Mouse (Mus musculus) cerebellum, adult 2 months (tissue): ENCODE data around the gene Cdh18.

Source experiments
- CTCF ChIP-seq: fragments of 200-500 bp; IDR thresholded peaks from 2 replicates; pipeline ENCODE4 v1.5.1; 2011; ENCODE audit warnings: low read depth, mild to moderate bottlenecking, control low read depth, low read length, moderate library complexity, borderline replicate concordance; ENCODE audit not compliant: insufficient read depth
- POLR2A ChIP-seq: fragments of 200-500 bp; IDR thresholded peaks from 2 replicates; pipeline ENCODE4 v1.6.1; 2011; ENCODE audit warnings: low read length, control low read depth, borderline replicate concordance; ENCODE audit not compliant: insufficient read depth

GRCm38 (mm10) chr15:23452098-23452625 lies 903.3 kb downstream of the Cdh18 start:
- TF ChIP-seq CTCF (no peak), POLR2A (no peak)
